Mouse (Mus musculus) MEL (cell line): ENCODE measurements around the gene Cep135. TPM values are rescaled to one million over a fixed set of nuclear protein-coding genes. Genes with fewer than 3 reads are reported as not detected.
A peak's percentile ranks its signal among the peaks of the same experiment; 100 is the strongest.

Source experiments
- DNase-seq: peaks from one replicate; pipeline ENCODE4 v3.0.0; 2011; ENCODE audit warnings: low read depth, low spot score
- H3K27ac ChIP-seq: 2 replicates; pipeline ENCODE4 v1.5.1; 2012; ENCODE audit warnings: low read depth, mild to moderate bottlenecking, control low read depth, low read length, moderate library complexity; ENCODE audit not compliant: control insufficient read depth
- H3K27me3 ChIP-seq, 2 experiments: fragments of 150-350 bp in 1 of 2; sonication (generic) in 1 of 2; 2 replicates each; pipeline ENCODE4 v1.6.1; 2012; ENCODE audit warnings: low read length in 2 of 2, mild to moderate bottlenecking in 2 of 2, improper control_type of control experiment in 1 of 2, moderate library complexity in 1 of 2; ENCODE audit not compliant: insufficient read depth in 2 of 2, control insufficient read depth in 1 of 2
- H3K36me3 ChIP-seq, 2 experiments: 2 replicates each; pipeline ENCODE4 v1.6.1; 2012 to 2014; ENCODE audit warnings: low read length in 2 of 2, improper control_type of control experiment in 1 of 2, inconsistent platforms in 1 of 2, mild to moderate bottlenecking in 1 of 2; ENCODE audit not compliant: insufficient read depth in 2 of 2, control insufficient read depth in 1 of 2
- H3K4me1 ChIP-seq, 2 experiments: fragments of 150-350 bp in 1 of 2; sonication (generic) in 1 of 2; 2 replicates each; pipeline ENCODE4 v1.6.1; 2012; ENCODE audit warnings: low read length in 2 of 2, improper control_type of control experiment in 1 of 2, mild to moderate bottlenecking in 1 of 2; ENCODE audit not compliant: insufficient read depth in 2 of 2, control insufficient read depth in 1 of 2
- H3K4me3 ChIP-seq, 2 experiments: fragments of 150-350 bp in 1 of 2; sonication (generic) in 1 of 2; 2 replicates each; pipeline ENCODE4 v1.5.1; 2012; ENCODE audit warnings: low read depth in 2 of 2, low read length in 2 of 2, mild to moderate bottlenecking in 2 of 2, moderate library complexity in 2 of 2, control low read depth in 1 of 2, improper control_type of control experiment in 1 of 2; ENCODE audit not compliant: control insufficient read depth in 1 of 2, insufficient read depth in 1 of 2
- H3K79me2 ChIP-seq: 2 replicates; pipeline ENCODE4 v1.6.1; 2012; ENCODE audit warnings: mild to moderate bottlenecking, low read length, moderate library complexity; ENCODE audit not compliant: control insufficient read depth, poor library complexity, insufficient read depth
- H3K9ac ChIP-seq: 2 replicates; pipeline ENCODE4 v1.6.1; 2012; ENCODE audit warnings: low read depth, mild to moderate bottlenecking, control low read depth, low read length, moderate library complexity; ENCODE audit not compliant: control insufficient read depth, poor library complexity, severe bottlenecking
- H3K9me3 ChIP-seq: fragments of 150-350 bp; sonication (generic); replicated peaks from 2 replicates; pipeline ENCODE4 v1.6.1; 2012; ENCODE audit warnings: mild to moderate bottlenecking, low read length, improper control_type of control experiment, moderate library complexity; ENCODE audit not compliant: insufficient read depth
- BHLHE40 ChIP-seq: IDR thresholded peaks from 2 replicates; pipeline ENCODE4 v1.6.1; 2012; ENCODE audit warnings: low read depth, mild to moderate bottlenecking, inconsistent platforms, low read length, improper control_type of control experiment, borderline replicate concordance
- CHD2 ChIP-seq: IDR thresholded peaks from 2 replicates; pipeline ENCODE4 v1.6.1; 2011; ENCODE audit warnings: low read length, improper control_type of control experiment
- CTCF ChIP-seq, 3 experiments: IDR thresholded peaks in 2 of 3; conservative IDR thresholded peaks in 1 of 3; 2 replicates each; pipeline ENCODE4 v1.5.1; 2011 to 2012; ENCODE audit warnings: low read length in 3 of 3, low read depth in 2 of 3, mild to moderate bottlenecking in 2 of 3, improper control_type of control experiment in 1 of 3, inconsistent platforms in 1 of 3, mixed read lengths in 1 of 3, moderate library complexity in 1 of 3; ENCODE audit not compliant: control insufficient read depth in 1 of 3, insufficient read depth in 1 of 3, poor library complexity in 1 of 3, severe bottlenecking in 1 of 3
- E2F4 ChIP-seq: IDR thresholded peaks from 2 replicates; pipeline ENCODE4 v1.6.1; 2011; ENCODE audit warnings: low read depth, low read length, improper control_type of control experiment, borderline replicate concordance
- ELF1 ChIP-seq: IDR thresholded peaks from 2 replicates; pipeline ENCODE4 v1.6.1; 2014; ENCODE audit warnings: low read depth, mild to moderate bottlenecking, inconsistent platforms, low read length, improper control_type of control experiment, moderate library complexity
- ETS1 ChIP-seq: IDR thresholded peaks from 2 replicates; pipeline ENCODE4 v1.6.1; 2012; ENCODE audit warnings: low read depth, mild to moderate bottlenecking, inconsistent platforms, low read length, improper control_type of control experiment, moderate library complexity
- JUND ChIP-seq: IDR thresholded peaks from 2 replicates; pipeline ENCODE4 v1.6.1; 2011; ENCODE audit warnings: low read depth, mild to moderate bottlenecking, improper control_type of control experiment, low read length
- MAFK ChIP-seq: IDR thresholded peaks from 2 replicates; pipeline ENCODE4 v1.6.1; 2011; ENCODE audit warnings: low read depth, mild to moderate bottlenecking, low read length, improper control_type of control experiment, borderline replicate concordance
- MAX ChIP-seq: IDR thresholded peaks from 2 replicates; pipeline ENCODE4 v1.6.1; 2011; ENCODE audit warnings: low read length, improper control_type of control experiment
- MAZ ChIP-seq: IDR thresholded peaks from 2 replicates; pipeline ENCODE4 v1.6.1; 2012; ENCODE audit warnings: low read depth, mild to moderate bottlenecking, inconsistent platforms, low read length, improper control_type of control experiment
- MEF2A ChIP-seq: IDR thresholded peaks from 2 replicates; pipeline ENCODE4 v1.6.1; 2014; ENCODE audit warnings: low read depth, mild to moderate bottlenecking, inconsistent platforms, low read length, improper control_type of control experiment; ENCODE audit not compliant: poor library complexity, insufficient replicate concordance, severe bottlenecking; ENCODE audit errors: extremely low read depth
- MXI1 ChIP-seq: IDR thresholded peaks from 2 replicates; pipeline ENCODE4 v1.6.1; 2011; ENCODE audit warnings: mild to moderate bottlenecking, low read depth, low read length, improper control_type of control experiment
- MYB ChIP-seq: IDR thresholded peaks from 2 replicates; pipeline ENCODE4 v1.6.1; 2011; ENCODE audit warnings: mild to moderate bottlenecking, low read depth, low read length, improper control_type of control experiment
- MYC ChIP-seq: IDR thresholded peaks from 2 replicates; pipeline ENCODE4 v1.6.1; 2011; ENCODE audit warnings: low read depth, mild to moderate bottlenecking, low read length, improper control_type of control experiment, moderate library complexity
- NELFE ChIP-seq: IDR thresholded peaks from 2 replicates; pipeline ENCODE4 v1.6.1; 2011; ENCODE audit warnings: low read depth, low read length, improper control_type of control experiment
- NRF1 ChIP-seq: IDR thresholded peaks from 2 replicates; pipeline ENCODE4 v1.6.1; 2014; ENCODE audit warnings: low read depth, mild to moderate bottlenecking, inconsistent platforms, low read length, improper control_type of control experiment, moderate library complexity; ENCODE audit not compliant: poor library complexity, insufficient read depth, severe bottlenecking
- POLR2A ChIP-seq, 2 experiments: IDR thresholded peaks; 2 replicates each; pipeline ENCODE4 v1.6.1; 2011 to 2012; ENCODE audit warnings: low read length in 2 of 2, mild to moderate bottlenecking in 2 of 2, control low read depth in 1 of 2, improper control_type of control experiment in 1 of 2, low read depth in 1 of 2, moderate library complexity in 1 of 2; ENCODE audit not compliant: control insufficient read depth in 1 of 2, insufficient read depth in 1 of 2, poor library complexity in 1 of 2
- POLR2AphosphoS2 ChIP-seq: IDR thresholded peaks from 2 replicates; pipeline ENCODE4 v1.6.1; 2011; ENCODE audit warnings: low read length, improper control_type of control experiment
- RAD21 ChIP-seq: IDR thresholded peaks from 2 replicates; pipeline ENCODE4 v1.6.1; 2011; ENCODE audit warnings: mild to moderate bottlenecking, low read depth, low read length, improper control_type of control experiment
- RCOR1 ChIP-seq: IDR thresholded peaks from 2 replicates; pipeline ENCODE4 v1.6.1; 2012; ENCODE audit warnings: low read depth, mild to moderate bottlenecking, inconsistent platforms, low read length, improper control_type of control experiment
- SIN3A ChIP-seq: IDR thresholded peaks from 2 replicates; pipeline ENCODE4 v1.6.1; 2012; ENCODE audit warnings: low read length, improper control_type of control experiment, inconsistent platforms
- SMC3 ChIP-seq: IDR thresholded peaks from 2 replicates; pipeline ENCODE4 v1.6.1; 2011; ENCODE audit warnings: low read depth, low read length, improper control_type of control experiment
- TAL1 ChIP-seq: IDR thresholded peaks from 2 replicates; pipeline ENCODE4 v1.6.1; 2012; ENCODE audit warnings: mild to moderate bottlenecking, inconsistent platforms, low read length, moderate library complexity, mixed read lengths
- TBP ChIP-seq: IDR thresholded peaks from 2 replicates; pipeline ENCODE4 v1.8.0; 2011; ENCODE audit warnings: low read depth, low read length, improper control_type of control experiment
- TCF12 ChIP-seq: IDR thresholded peaks from 2 replicates; pipeline ENCODE4 v1.6.1; 2014; ENCODE audit warnings: low read depth, mild to moderate bottlenecking, inconsistent platforms, low read length, improper control_type of control experiment, moderate library complexity
- USF1 ChIP-seq: IDR thresholded peaks from 2 replicates; pipeline ENCODE4 v1.6.1; 2014; ENCODE audit warnings: low read depth, mild to moderate bottlenecking, inconsistent platforms, low read length, improper control_type of control experiment, moderate library complexity
- USF2 ChIP-seq, 2 experiments: IDR thresholded peaks; 2 replicates each; pipeline ENCODE4 v1.6.1; 2011 to 2012; ENCODE audit warnings: improper control_type of control experiment in 2 of 2, low read length in 2 of 2, borderline replicate concordance in 1 of 2, inconsistent platforms in 1 of 2, low read depth in 1 of 2, mild to moderate bottlenecking in 1 of 2; ENCODE audit not compliant: insufficient read depth in 1 of 2
- ZC3H11A ChIP-seq: IDR thresholded peaks from 2 replicates; pipeline ENCODE4 v1.6.1; 2012; ENCODE audit warnings: low read depth, mild to moderate bottlenecking, inconsistent platforms, low read length, improper control_type of control experiment
- ZKSCAN1 ChIP-seq: IDR thresholded peaks from 2 replicates; pipeline ENCODE4 v1.6.1; 2012; ENCODE audit warnings: low read depth, mild to moderate bottlenecking, inconsistent platforms, low read length, improper control_type of control experiment, moderate library complexity
- ZMIZ1 ChIP-seq: IDR thresholded peaks from 2 replicates; pipeline ENCODE4 v1.6.1; 2012; ENCODE audit warnings: low read depth, mild to moderate bottlenecking, inconsistent platforms, low read length, improper control_type of control experiment, moderate library complexity
- ZNF384 ChIP-seq: IDR thresholded peaks from 2 replicates; pipeline ENCODE4 v1.6.1; 2012; ENCODE audit warnings: low read depth, mild to moderate bottlenecking, inconsistent platforms, low read length, improper control_type of control experiment
- polyA plus RNA-seq, 2 experiments: library from polyadenylated mRNA; stranded (reverse) in 1 of 2; unstranded in 1 of 2; fragments of >175 nt in 1 of 2; fragments of >200 nt in 1 of 2; gene quantifications; 2 replicates each; pipeline versions ENCODE4 v1.2.1 to v1.2.4; 2012; ENCODE audit warnings: low replicate concordance in 2 of 2, low read depth in 1 of 2; ENCODE audit not compliant: insufficient read length in 2 of 2, insufficient read depth in 1 of 2, missing spikeins in 1 of 2
- total RNA-seq: library from RNA; depleted of rRNA; stranded (reverse); fragments of 300-350 nt; gene quantifications from 2 replicates; pipeline ENCODE4 v1.2.3, GENCODE M21; 2012

Gene Cep135
- total and polyA plus RNA-seq, 3 experiments = 9.2 to 9.3 TPM; not detected in 1

- peak; percentile 72 for TF ChIP-seq POLR2AphosphoS2
- peak; percentile 49; the same call in 1 of the 2 replicates for TF ChIP-seq ZKSCAN1
- TF ChIP-seq ELF1 = no peak
- no peak for TF ChIP-seq NRF1
- peak; percentile 82 for TF ChIP-seq CHD2
Measured at GRCm38 (mm10) chr5:76684658-76685605, 96.4 kb downstream of the Cep135 start (continued).

- Histone ChIP-seq H3K27ac (peak overlapping the region; percentile 67), H3K4me3 (peak overlapping the region; percentile 14 to 25), H3K9ac (peak overlapping the region; percentile 29), H3K4me1 (peaks cover 42 to 43% of the 10 kb centered on the region in 2 experiments), H3K9me3 (no peaks in the 10 kb centered on the region), H3K79me2 (no peaks in the 10 kb centered on the region), H3K36me3 (peaks cover 0 to 59% of the 10 kb centered on the region in 2 experiments; a peak in 2 of 4 replicates), H3K27me3 (no peaks in the 10 kb centered on the region)
- DNase-seq = peak; percentile 77
- TF ChIP-seq SMC3 (0 out of 2 replicates have a peak, but pooled peaks have one; percentile 17), MAFK (no peak), NRF1 (no peak), ZMIZ1 (no peak), ZNF384 (peak; percentile 71), TCF12 (peak; percentile 59; the same call in 1 of the 2 replicates), MXI1 (peak; percentile 59; the same call in 1 of the 2 replicates), ZC3H11A (0 out of 2 replicates have a peak, but pooled peaks have one; percentile 8), ETS1 (0 out of 2 replicates have a peak, but pooled peaks have one; percentile 12), RAD21 (peak; percentile 37), USF1 (no peak), RCOR1 (0 out of 2 replicates have a peak, but pooled peaks have one; percentile 52), MAX (peak; percentile 30; the same call in 1 of the 2 replicates), JUND (no peak), USF2 (IDR thresholded peaks at IDR 0.05; ENCODE audit: borderline replicate concordance in 1 of 2, insufficient read depth in 1 of 2, low read depth in 1 of 2, low read length in 2 of 2) (peak in 1 of 2 experiments; percentile 24; a peak in 1 of 4 replicates), E2F4 (no peak), CTCF (IDR thresholded peaks at IDR 0.05 in 2 of 3, conservative IDR thresholded peaks at IDR 0.05 in 1 of 3; ENCODE audit: control insufficient read depth in 1 of 3, insufficient read depth in 1 of 3, low read depth in 2 of 3, low read length in 3 of 3, poor library complexity in 1 of 3, severe bottlenecking in 1 of 3) (peak; percentile 23 to 58 (median 53); a peak in 5 of 6 replicates), SIN3A (no peak; the same call in none of the 2 replicates), POLR2A (IDR thresholded peaks at IDR 0.05; ENCODE audit: control insufficient read depth in 1 of 2, insufficient read depth in 1 of 2, low read depth in 1 of 2, low read length in 2 of 2, poor library complexity in 1 of 2) (peak in 1 of 2 experiments; percentile 30; a peak in 1 of 4 replicates), MYC (peak; percentile 55), NELFE (no peak), MAZ (no peak), MEF2A (no peak), BHLHE40 (no peak), TBP (peak; percentile 18; the same call in 1 of the 2 replicates), MYB (no peak), TAL1 (peak; percentile 59)
Measured at GRCm38 (mm10) chr5:76687961-76688600, 99.6 kb downstream of the Cep135 start.
